Mouse (Mus musculus) heart, adult 2 months (tissue): Measurements from ENCODE around the gene Slc16a10. TPM values are rescaled to one million over a fixed set of nuclear protein-coding genes. Genes with fewer than 3 reads are reported as not detected.
A peak's percentile ranks its signal among the peaks of the same experiment; 100 is the strongest.

Experiments used
- DNase-seq, 2 experiments: peaks; one replicate each; pipeline ENCODE4 v3.0.0; 2021
- H3K27ac ChIP-seq: fragments of 200-600 bp; 2 replicates; pipeline ENCODE4 v1.8.1; 2022
- H3K27me3 ChIP-seq: fragments of 200-500 bp; 2 replicates; pipeline ENCODE4 v1.6.1; 2012; ENCODE audit warnings: mild to moderate bottlenecking, low read length, inconsistent platforms, mixed read lengths; ENCODE audit not compliant: control insufficient read depth, insufficient read depth
- H3K36me3 ChIP-seq: fragments of 200-500 bp; 2 replicates; pipeline ENCODE4 v1.6.1; 2012; ENCODE audit warnings: low read length, inconsistent platforms; ENCODE audit not compliant: control insufficient read depth, insufficient read depth
- H3K4me1 ChIP-seq: fragments of 200-500 bp; 2 replicates; pipeline ENCODE4 v1.6.1; 2011; ENCODE audit warnings: low read length; ENCODE audit not compliant: control insufficient read depth, insufficient read depth
- H3K4me3 ChIP-seq: fragments of 200-600 bp; 2 replicates; pipeline ENCODE4 v1.8.1; 2022
- H3K79me2 ChIP-seq: fragments of 200-500 bp; replicated peaks from 2 replicates; pipeline ENCODE4 v1.6.1; 2012; ENCODE audit warnings: mild to moderate bottlenecking, inconsistent platforms, low read length, moderate library complexity, mixed read lengths; ENCODE audit not compliant: control insufficient read depth, insufficient read depth
- H3K9ac ChIP-seq: fragments of 200-500 bp; 2 replicates; pipeline ENCODE4 v1.6.1; 2012; ENCODE audit warnings: low read depth, mild to moderate bottlenecking, control low read depth, inconsistent platforms, low read length, mixed read lengths
- CTCF ChIP-seq: fragments of 200-600 bp; IDR thresholded peaks from 2 replicates; pipeline ENCODE4 v1.8.1; 2022; ENCODE audit warnings: antibody characterized with exemption, mild to moderate bottlenecking, moderate library complexity
- EP300 ChIP-seq: fragments of 200-500 bp; IDR thresholded peaks from 2 replicates; pipeline ENCODE4 v1.6.1; 2011; ENCODE audit warnings: low read depth, low read length, control low read depth; ENCODE audit not compliant: insufficient read depth
- POLR2A ChIP-seq: fragments of 200-500 bp; IDR thresholded peaks from 2 replicates; pipeline ENCODE4 v1.6.1; 2011; ENCODE audit warnings: mild to moderate bottlenecking, low read depth, low read length, control low read depth; ENCODE audit not compliant: insufficient read depth
- WGBS: fragments of 180-500 bp; shearing (Covaris S2); methylation state at CpG from one replicate; pipeline ENCODE4 v1.1.7; 2018; 5-methylcytosine and 5-hydroxymethylcytosine counted together
- intact Hi-C: fragments of 180-260 bp; cut with DNase I; formaldehyde crosslinking; loops from one replicate; pipeline ENCODE4 v1.15.1; 2025
- polyA plus RNA-seq: library from polyadenylated mRNA; depleted of rRNA; stranded (reverse); fragments of >200 nt; gene quantifications from 2 replicates; pipeline ENCODE4 v1.2.3, GENCODE M21; 2012
- total RNA-seq, 2 experiments: library from RNA; stranded (reverse); gene quantifications; 2 replicates each; pipeline ENCODE4 v1.2.3; 2021

The Slc16a10 gene
- total and polyA plus RNA-seq, 3 experiments = 15.3 to 21.9 (median 21.0) TPM

GRCm38 (mm10) chr10:40090504-40091428 is 51.3 kb downstream of the Slc16a10 start:
- WGBS = 49% methylated on average over 11 of the region's 11 CpGs
- TF ChIP-seq CTCF (no peak), EP300 (no peak), POLR2A (no peak)
- DNase-seq = peak in 1 of 2 experiments; percentile 66

DNA sequence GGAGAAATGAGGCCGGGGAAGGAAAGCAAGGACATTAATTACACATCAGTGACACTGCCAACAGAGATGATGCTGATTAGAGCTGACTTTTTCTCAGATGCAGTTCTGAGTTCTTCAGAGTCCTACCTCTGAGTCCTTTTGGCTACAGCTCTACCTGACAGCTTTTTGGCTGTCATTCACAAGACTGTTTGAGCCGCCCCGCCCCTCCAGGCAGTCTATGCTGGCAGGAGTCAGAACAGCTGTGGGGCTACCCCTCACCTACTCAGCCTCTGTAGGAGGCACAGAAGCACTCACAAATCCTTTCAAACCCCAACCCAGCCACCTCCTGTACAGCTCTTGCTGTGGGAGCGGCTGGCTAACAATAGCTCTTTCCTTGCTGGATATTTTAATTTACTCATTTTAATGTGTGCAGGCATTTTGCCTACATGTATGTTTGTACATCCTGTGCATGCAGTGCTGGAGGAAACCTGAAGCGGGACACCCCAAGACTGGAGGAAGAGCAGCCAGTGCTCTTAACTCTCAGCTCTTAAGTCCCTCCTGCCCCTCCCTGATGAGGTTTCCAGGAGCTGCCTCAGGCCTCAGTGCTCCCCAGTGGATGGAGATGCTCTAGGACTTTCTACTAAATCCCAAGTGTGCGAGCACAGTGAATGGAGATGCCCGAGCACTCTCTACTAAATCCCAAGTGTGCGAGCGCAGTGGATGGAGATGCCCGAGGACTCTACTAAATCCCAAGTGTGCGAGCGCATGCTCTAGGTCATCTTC is 57.5 kb downstream of the Slc16a10 start:
- intact Hi-C loops = no loop called here
- Histone ChIP-seq H3K27ac (peak overlapping the region; percentile 49), H3K4me3 (no peak overlapping the region), H3K79me2 (peaks cover 2% of the 10 kb centered on the region; the same call in 1 of the 2 replicates), H3K9ac (no peak overlapping the region), H3K4me1 (peaks cover 5% of the 10 kb centered on the region; the same call in 1 of the 2 replicates), H3K36me3 (peaks cover 8% of the 10 kb centered on the region; the same call in 1 of the 2 replicates), H3K27me3 (no peaks in the 10 kb centered on the region)
- 65% methylated on average over 12 of the region's 12 CpGs for WGBS
- no peak for TF ChIP-seq CTCF
- no peak for TF ChIP-seq POLR2A
- TF ChIP-seq EP300 = no peak
- DNase-seq = peak; percentile 50 to 67

More at GRCm38 (mm10) chr10:40090504-40091428, 51.3 kb downstream of the Slc16a10 start:
- Histone ChIP-seq H3K9ac (no peak overlapping the region), H3K36me3 (peaks cover 4% of the 10 kb centered on the region; the same call in 1 of the 2 replicates), H3K4me1 (no peaks in the 10 kb centered on the region), H3K27me3 (no peaks in the 10 kb centered on the region), H3K4me3 (no peak overlapping the region), H3K27ac (0 out of 2 replicates have a peak overlapping the region, but pooled peaks have one; percentile 8), H3K79me2 (peaks cover 2% of the 10 kb centered on the region; the same call in 1 of the 2 replicates)
- intact Hi-C loops = no loop called here

DNA sequence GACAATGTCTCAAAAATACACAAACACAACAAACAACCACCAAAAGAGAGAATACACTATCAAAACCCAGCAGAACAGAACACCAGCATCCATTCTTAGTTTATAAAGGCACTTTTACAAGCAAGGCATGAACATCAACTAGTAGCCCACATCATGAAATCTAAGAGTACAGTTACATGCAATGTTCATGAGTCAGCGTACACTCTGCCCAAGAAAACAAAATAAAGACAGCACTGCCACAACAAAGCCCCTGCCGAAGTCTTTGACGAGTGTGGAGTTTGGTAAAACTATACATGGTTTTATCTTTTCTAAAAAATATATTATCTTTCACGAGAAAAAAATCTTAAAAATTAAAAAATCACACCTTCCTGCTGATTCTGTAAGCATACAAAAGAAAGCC is 58.5 kb downstream of the Slc16a10 start:
- WGBS = 63% methylated on average over 4 of the region's 4 CpGs
- Histone ChIP-seq H3K4me1 (peaks cover 5% of the 10 kb centered on the region), H3K79me2 (peaks cover 2% of the 10 kb centered on the region; the same call in 1 of the 2 replicates), H3K4me3 (no peak overlapping the region), H3K27ac (peak overlapping the region; percentile 53), H3K36me3 (peaks cover 11% of the 10 kb centered on the region; the same call in 1 of the 2 replicates), H3K27me3 (no peaks in the 10 kb centered on the region), H3K9ac (no peak overlapping the region)
- TF ChIP-seq EP300 (no peak), POLR2A (no peak), CTCF (no peak)
- intact Hi-C loops = no loop called here
- no peak for DNase-seq

GRCm38 (mm10) chr10:40082668-40083067 is 59.4 kb downstream of the Slc16a10 start:
- WGBS = 47% methylated on average over 7 of the region's 7 CpGs

DNA sequence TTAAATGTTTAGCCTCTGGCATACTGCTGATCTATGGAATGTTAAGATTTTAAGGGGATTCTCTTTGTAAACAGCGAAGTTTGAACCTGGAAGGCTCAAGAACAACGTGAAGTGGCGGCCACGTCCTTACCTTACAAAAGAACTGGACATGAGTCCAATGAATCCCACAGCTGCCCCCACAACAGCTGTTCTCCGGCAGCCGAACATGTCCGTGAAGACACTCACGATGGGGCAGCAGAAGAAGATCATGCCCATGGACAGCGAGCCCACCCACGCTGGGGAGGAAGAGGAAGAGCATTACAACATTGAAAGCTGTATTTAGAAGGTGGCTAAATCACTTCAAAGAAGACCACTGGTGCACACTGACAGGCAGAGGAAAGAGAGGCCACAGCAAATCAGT is 61.5 kb downstream of the Slc16a10 start:
- no peak for DNase-seq
- Histone ChIP-seq H3K27ac (no peak overlapping the region), H3K4me3 (no peak overlapping the region), H3K9ac (no peak overlapping the region), H3K4me1 (peaks cover 5% of the 10 kb centered on the region), H3K27me3 (no peaks in the 10 kb centered on the region), H3K79me2 (no peaks in the 10 kb centered on the region), H3K36me3 (peaks cover 14% of the 10 kb centered on the region)
- TF ChIP-seq EP300 (no peak), CTCF (no peak), POLR2A (no peak)
- WGBS = 80% methylated on average over 10 of the region's 10 CpGs
- intact Hi-C loops = no loop called here

More at GRCm38 (mm10) chr10:40082668-40083067, 59.4 kb downstream of the Slc16a10 start:
- intact Hi-C loops = no loop called here
- H3K27me3 ChIP-seq = no peaks in the 10 kb centered on the region
- no peak overlapping the region for H3K4me3 ChIP-seq
- peaks cover 2% of the 10 kb centered on the region; the same call in 1 of the 2 replicates for H3K79me2 ChIP-seq
- H3K9ac ChIP-seq = no peak overlapping the region
- peak in 1 of 2 experiments; percentile 45 for DNase-seq
- H3K4me1 ChIP-seq = peaks cover 5% of the 10 kb centered on the region
- peak overlapping the region; percentile 53 for H3K27ac ChIP-seq
- 0 out of 2 replicates have a peak, but pooled peaks have one; percentile 14 for TF ChIP-seq EP300
- no peak for TF ChIP-seq CTCF
- peaks cover 11% of the 10 kb centered on the region; the same call in 1 of the 2 replicates for H3K36me3 ChIP-seq

DNA sequence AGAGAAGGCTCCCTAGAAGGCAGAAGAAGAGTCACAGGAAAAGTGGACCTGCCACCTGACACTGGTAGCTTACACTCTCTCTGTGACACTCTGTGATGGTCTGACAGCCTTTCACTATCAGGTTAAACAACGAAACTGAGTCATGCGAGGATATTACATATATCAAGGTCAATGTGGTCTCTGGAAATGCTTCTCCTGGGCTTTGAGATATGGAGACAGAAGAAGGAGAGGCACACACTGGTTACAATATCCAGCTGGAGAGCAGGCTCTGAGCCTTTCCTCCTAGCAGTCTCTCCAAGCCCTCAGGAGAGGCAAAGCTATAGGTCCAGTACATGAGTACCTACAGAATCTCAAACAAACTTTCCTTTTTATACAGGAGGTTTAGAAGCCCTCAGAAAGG is 62.8 kb downstream of the Slc16a10 start:
- Histone ChIP-seq H3K4me3 (no peak overlapping the region), H3K9ac (no peak overlapping the region), H3K27ac (no peak overlapping the region), H3K36me3 (peaks cover 14% of the 10 kb centered on the region), H3K27me3 (no peaks in the 10 kb centered on the region), H3K79me2 (no peaks in the 10 kb centered on the region), H3K4me1 (peaks cover 2% of the 10 kb centered on the region)
- intact Hi-C loops = no loop called here
- TF ChIP-seq EP300 (no peak), CTCF (no peak), POLR2A (no peak)
- no peak for DNase-seq
- 54% methylated on average over 2 of the region's 2 CpGs for WGBS
